Mouse (Mus musculus): ENCODE data around the gene Rtn4rl2.

- TF ChIP-seq CTCF (IDR thresholded peaks at IDR 0.05; ENCODE audit: insufficient read depth, low read depth, low read length) (no peak), POLR2A (IDR thresholded peaks at IDR 0.05; ENCODE audit: insufficient read depth, low read depth, low read length) (no peak)
Measured at GRCm38 (mm10) chr2:84841905-84842304, 44.6 kb downstream of the Rtn4rl2 start.

Measured in olfactory bulb, adult 2 months (tissue).